Mouse (Mus musculus) liver, adult 2 months (tissue): ENCODE data around the gene Smim6.

Source experiments
- CTCF ChIP-seq: fragments of 200-500 bp; IDR thresholded peaks from 2 replicates; pipeline ENCODE4 v1.5.1; 2011; ENCODE audit warnings: low read depth, low read length, control low read depth
- POLR2A ChIP-seq: fragments of 200-500 bp; IDR thresholded peaks from 2 replicates; pipeline ENCODE4 v1.6.1; 2011; ENCODE audit warnings: low read length, control low read depth; ENCODE audit not compliant: insufficient read depth; ENCODE audit errors: extremely low read depth

DNA sequence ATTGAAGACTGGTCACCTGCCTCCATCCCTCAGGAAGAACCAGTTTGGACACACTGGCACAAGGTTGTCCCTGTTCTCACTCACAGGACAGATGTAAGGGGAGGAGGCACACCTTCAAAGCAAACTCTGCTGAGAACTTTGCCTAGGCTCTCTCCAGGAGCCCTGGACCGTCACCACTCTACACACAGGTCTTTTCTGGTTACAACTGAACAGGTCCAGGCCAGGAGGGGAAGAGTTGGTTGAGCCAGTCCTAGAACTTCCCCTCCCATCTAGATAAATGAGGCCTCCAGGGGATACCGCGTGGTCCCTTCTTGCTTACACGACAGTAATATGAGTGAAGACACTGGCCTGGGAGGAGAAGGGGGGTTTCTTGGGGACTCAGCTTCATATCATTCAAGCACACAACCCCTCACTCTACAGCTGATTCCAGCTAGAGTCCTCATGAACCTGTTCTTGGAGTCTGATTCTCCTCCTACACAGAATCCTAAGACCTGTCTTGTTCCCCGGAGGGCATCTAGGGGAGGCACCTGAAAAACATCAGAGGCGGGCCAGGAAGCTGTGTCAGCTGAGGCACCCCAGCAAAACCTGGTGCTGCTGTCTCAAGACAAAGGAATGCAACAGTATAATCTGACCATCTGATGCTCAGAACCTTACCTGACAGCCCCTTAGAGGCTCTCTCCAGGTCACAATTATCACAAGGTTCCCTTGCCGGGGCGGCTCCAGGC, 7.4 kb upstream of the Smim6 start:
- TF ChIP-seq CTCF (no peak), POLR2A (no peak)
